Mouse (Mus musculus): Measurements from ENCODE around the gene 1700074P13Rik. TPM values are rescaled to one million over a fixed set of nuclear protein-coding genes. Genes with fewer than 3 reads are reported as not detected.

1700074P13Rik gene
- polyA plus RNA-seq, 1 experiment = not detected

GRCm38 (mm10) chr6:40887394-40887793 is 53.0 kb downstream of the 1700074P13Rik start, which contains the start of gene Moxd2:
Gene Moxd2, minus strand, starts transcription at chr6:40887494.
- no peak for TF ChIP-seq CTCF (IDR thresholded peaks at IDR 0.05; ENCODE audit: insufficient read depth, low read depth, low read length)
- TF ChIP-seq POLR2A (IDR thresholded peaks at IDR 0.05; ENCODE audit: insufficient read depth, low read depth, low read length) = no peak
- Histone ChIP-seq H3K4me3 (ENCODE audit: insufficient read depth, low read depth, low read length) (no peak within 1 kb of the TSS), H3K4me1 (ENCODE audit: control insufficient read depth, insufficient read depth, low read length) (peaks cover 3% of the 10 kb centered on the region; the same call in 1 of the 2 replicates), H3K27ac (ENCODE audit: insufficient read depth, low read depth, low read length) (no peak within 1 kb of the TSS)
- WGBS = 92% methylated on average over 3 of the region's 3 CpGs

Other genes with a start within 250 kb of the 1700074P13Rik start
- not detected in 2 replicates for gene Moxd2, start 53.1 kb downstream of the 1700074P13Rik start, polyA plus RNA-seq (2012; ENCODE audit: insufficient read depth, insufficient read length, low replicate concordance, missing spikeins)
- gene Prss58, start 40.2 kb downstream of the 1700074P13Rik start, polyA plus RNA-seq (2012; ENCODE audit: insufficient read depth, insufficient read length, low replicate concordance, missing spikeins) = not detected in 2 replicates
- not detected in 2 replicates for gene Gm4744, start 11.3 kb upstream of the 1700074P13Rik start, polyA plus RNA-seq (2012; ENCODE audit: insufficient read depth, insufficient read length, low replicate concordance, missing spikeins)
- not detected in 2 replicates for gene 1810009J06Rik, start 24.2 kb upstream of the 1700074P13Rik start, polyA plus RNA-seq (2012; ENCODE audit: insufficient read depth, insufficient read length, low replicate concordance, missing spikeins)
- gene Gm2663, start 58.9 kb upstream of the 1700074P13Rik start, polyA plus RNA-seq (2012; ENCODE audit: insufficient read depth, insufficient read length, low replicate concordance, missing spikeins) = not detected in 2 replicates
- gene 2210010C04Rik, start 95.0 kb upstream of the 1700074P13Rik start, polyA plus RNA-seq (2012; ENCODE audit: insufficient read depth, insufficient read length, low replicate concordance, missing spikeins) = not detected in 2 replicates

All from olfactory bulb, adult 2 months (tissue).